Mouse (Mus musculus): ENCODE measurements around the gene Lyz2.
"Not testable (repeated sequence)": the region's sequence is repeated elsewhere in the genome, so short reads cannot be mapped to it uniquely, and the experiment has no call there.

The Lyz2 gene

GRCm38 (mm10) chr10:117284578-117285520 is 2.7 kb upstream of the Lyz2 start:
- peak; percentile 12 for DNase-seq (ENCODE audit: low read depth, low spot score)

GRCm38 (mm10) chr10:117283871-117284577 is 1.9 kb upstream of the Lyz2 start:
- DNase-seq (ENCODE audit: low read depth, low spot score), result no peak

- DNase-seq (ENCODE audit: low read depth, low spot score), result not testable (repeated sequence)
These were observed 1.1 kb upstream of the Lyz2 start for GRCm38 (mm10) chr10:117283196-117283595.

- no peak for DNase-seq (ENCODE audit: low read depth, low spot score)
These were observed 430 bp upstream of the Lyz2 start for GRCm38 (mm10) chr10:117282551-117282950.

GRCm38 (mm10) chr10:117281381-117281920 is 670 bp downstream of the Lyz2 start:
- no peak for DNase-seq (ENCODE audit: low read depth, low spot score)

GRCm38 (mm10) chr10:117280000-117280399 is 2.1 kb downstream of the Lyz2 start:
- DNase-seq (ENCODE audit: low read depth, low spot score), result no peak

GRCm38 (mm10) chr10:117278510-117278909 is 3.6 kb downstream of the Lyz2 start:
- DNase-seq (ENCODE audit: low read depth, low spot score), result not testable (repeated sequence)

- not testable (repeated sequence) for DNase-seq (ENCODE audit: low read depth, low spot score)
These were observed 4.3 kb downstream of the Lyz2 start for GRCm38 (mm10) chr10:117277779-117278178.

- no peak for DNase-seq (ENCODE audit: low read depth, low spot score)
These were observed 6.3 kb downstream of the Lyz2 start for GRCm38 (mm10) chr10:117275681-117276369.

- not testable (repeated sequence) for DNase-seq (ENCODE audit: low read depth, low spot score)
These were observed 7.5 kb downstream of the Lyz2 start for GRCm38 (mm10) chr10:117274645-117275044.

- peak; percentile 12 for DNase-seq (ENCODE audit: low read depth, low spot score)
These were observed 10.1 kb downstream of the Lyz2 start for GRCm38 (mm10) chr10:117272023-117272422.

- no peak for DNase-seq (ENCODE audit: low read depth, low spot score)
These were observed 22.3 kb downstream of the Lyz2 start for GRCm38 (mm10) chr10:117259870-117260269.

GRCm38 (mm10) chr10:117238603-117239002 is 43.5 kb downstream of the Lyz2 start, which contains the start of gene 9530003J23Rik:
9530003J23Rik (minus strand) TSS chr10:117238703.
- no peak for DNase-seq (ENCODE audit: low read depth, low spot score)

- DNase-seq (ENCODE audit: low read depth, low spot score), result no peak
These were observed 46.3 kb downstream of the Lyz2 start for GRCm38 (mm10) chr10:117235866-117236265.

GRCm38 (mm10) chr10:117234825-117235224 is 47.3 kb downstream of the Lyz2 start:
- DNase-seq (ENCODE audit: low read depth, low spot score), result no peak

- peak; percentile 76 for DNase-seq (ENCODE audit: low read depth, low spot score)
These were observed 52.3 kb downstream of the Lyz2 start for GRCm38 (mm10) chr10:117229826-117230225.
